Mouse (Mus musculus) ES-E14 (cell line): ENCODE data around the gene Pbld1. TPM values are rescaled to one million over a fixed set of nuclear protein-coding genes. Genes with fewer than 3 reads are reported as not detected.

Experiments used
- DNase-seq: peaks from one replicate; pipeline ENCODE4 v3.0.0-alpha.2; 2013; ENCODE audit warnings: low read depth, low spot score
- H3K27ac ChIP-seq: 2 replicates; pipeline ENCODE4 v1.5.1; 2012; ENCODE audit warnings: low read depth, mild to moderate bottlenecking, low read length, moderate library complexity, mixed read lengths; ENCODE audit not compliant: poor library complexity, insufficient read depth, severe bottlenecking
- H3K36me3 ChIP-seq: 2 replicates; pipeline ENCODE4 v1.6.1; 2012; ENCODE audit warnings: mild to moderate bottlenecking, low read length, moderate library complexity, mixed read lengths; ENCODE audit not compliant: control insufficient read depth, poor library complexity, insufficient read depth, severe bottlenecking
- H3K4me1 ChIP-seq, 2 experiments: fragments of 150-350 bp in 1 of 2; sonication (generic) in 1 of 2; 2 replicates each; pipeline ENCODE4 v1.6.1; 2012; ENCODE audit warnings: low read length in 2 of 2, mild to moderate bottlenecking in 1 of 2, mixed read lengths in 1 of 2; ENCODE audit not compliant: control insufficient read depth in 2 of 2, insufficient read depth in 2 of 2, poor library complexity in 1 of 2
- H3K4me3 ChIP-seq, 2 experiments: fragments of 150-350 bp in 1 of 2; sonication (generic) in 1 of 2; 2 replicates each; pipeline ENCODE4 v1.5.1; 2012; ENCODE audit warnings: low read length in 2 of 2, low read depth in 1 of 2, mild to moderate bottlenecking in 1 of 2, mixed read lengths in 1 of 2; ENCODE audit not compliant: insufficient read depth in 1 of 2, poor library complexity in 1 of 2, severe bottlenecking in 1 of 2
- H3K9ac ChIP-seq: 2 replicates; pipeline ENCODE4 v1.6.1; 2012; ENCODE audit warnings: low read depth, mild to moderate bottlenecking, low read length, mixed read lengths; ENCODE audit not compliant: poor library complexity, insufficient read depth, severe bottlenecking
- H3K9me3 ChIP-seq: fragments of 150-350 bp; sonication (generic); 2 replicates; pipeline ENCODE4 v1.6.1; 2012; ENCODE audit warnings: low read depth, mild to moderate bottlenecking, low read length; ENCODE audit not compliant: control insufficient read depth, insufficient read depth
- CHD2 ChIP-seq: IDR thresholded peaks from 2 replicates; pipeline ENCODE4 v1.6.1; 2014; ENCODE audit warnings: mild to moderate bottlenecking, low read depth, low read length, inconsistent platforms
- HCFC1 ChIP-seq: IDR thresholded peaks from 2 replicates; pipeline ENCODE4 v1.6.1; 2012; ENCODE audit warnings: low read length, inconsistent platforms, borderline replicate concordance; ENCODE audit not compliant: insufficient read depth
- MAFK ChIP-seq: IDR thresholded peaks from 2 replicates; pipeline ENCODE4 v1.6.1; 2014; ENCODE audit warnings: mild to moderate bottlenecking, low read depth, low read length, inconsistent platforms; ENCODE audit not compliant: insufficient read depth
- ZC3H11A ChIP-seq: IDR thresholded peaks from 2 replicates; pipeline ENCODE4 v1.6.1; 2012; ENCODE audit warnings: low read depth, mild to moderate bottlenecking, inconsistent platforms, low read length, borderline replicate concordance
- ZNF384 ChIP-seq: IDR thresholded peaks from 2 replicates; pipeline ENCODE4 v1.6.1; 2012; ENCODE audit warnings: low read depth, low read length, inconsistent platforms
- in situ Hi-C, 2 experiments: fragments of 600-800 bp; cut with MboI; formaldehyde crosslinking; loops; one replicate each; pipeline ENCODE4 v1.15.1; 2025; ENCODE audit warnings: low sequenced_read_pairs in 2 of 2, inconsistent platforms in 1 of 2; ENCODE audit not compliant: unreplicated experiment in 2 of 2
- total RNA-seq: library from RNA; depleted of rRNA; stranded (reverse); fragments of 300-350 nt; gene quantifications from 2 replicates; pipeline ENCODE4 v1.2.3, GENCODE M21; 2012

Pbld1 gene
- total RNA-seq, 1 experiment = 3.6 TPM

DNA sequence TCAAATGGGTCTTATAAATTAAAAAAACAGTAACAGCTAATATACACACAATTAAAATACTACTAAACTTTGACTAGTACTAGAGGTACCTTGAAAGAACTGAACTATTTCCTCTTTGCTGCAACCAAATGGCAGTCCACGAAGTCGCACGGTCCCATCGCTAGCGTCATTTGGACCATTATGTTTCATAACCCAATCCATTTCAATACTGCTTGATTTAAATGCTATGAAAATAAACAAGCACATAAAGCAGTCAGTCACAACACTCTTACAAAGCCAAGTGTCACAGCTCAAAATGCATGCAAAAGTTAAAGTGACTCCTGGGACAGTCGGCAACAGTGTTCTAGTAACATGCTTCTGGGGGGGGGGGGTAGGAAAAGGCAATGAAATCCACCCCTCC, 40.7 kb upstream of the Pbld1 start:
- in situ Hi-C loops = no loop called here
- DNase-seq = no peak
- H3K4me3 ChIP-seq = no peak overlapping the region
- TF ChIP-seq ZC3H11A (no peak), HCFC1 (no peak), MAFK (no peak), ZNF384 (no peak), CHD2 (no peak)
- no peak overlapping the region for H3K9ac ChIP-seq
- H3K9me3 ChIP-seq = no peaks in the 10 kb centered on the region
- peaks cover 0 to 1% of the 10 kb centered on the region in 2 experiments; a peak in 2 of 4 replicates for H3K4me1 ChIP-seq
- peaks cover 15% of the 10 kb centered on the region for H3K36me3 ChIP-seq
- H3K27ac ChIP-seq = no peak overlapping the region

DNA sequence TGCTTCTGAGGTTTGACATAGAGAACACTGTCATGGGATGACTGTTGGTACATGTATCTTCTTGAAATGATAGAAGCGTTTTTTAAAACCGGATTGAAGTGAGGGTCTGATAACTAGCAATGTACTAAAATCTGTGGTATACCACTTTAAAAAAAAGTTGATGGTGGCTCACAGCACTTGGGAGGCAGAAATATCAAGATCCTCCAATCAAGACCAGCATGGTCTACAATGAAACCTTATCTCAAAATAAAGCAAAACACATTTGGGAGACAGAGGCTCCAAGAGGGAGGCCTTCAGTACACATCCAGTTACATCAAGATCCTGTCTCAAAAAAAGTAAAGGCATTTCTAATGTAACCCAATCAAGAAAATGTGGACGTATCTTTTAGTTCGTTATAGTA, 38.3 kb upstream of the Pbld1 start:
- no peak overlapping the region; the same call in 1 of the 2 replicates for H3K9ac ChIP-seq
- H3K4me3 ChIP-seq = peak overlapping the region; percentile 14 to 86; a peak in 2 of 4 replicates
- no peaks in the 10 kb centered on the region for H3K9me3 ChIP-seq
- peaks cover 7% of the 10 kb centered on the region for H3K36me3 ChIP-seq
- no peak for TF ChIP-seq HCFC1
- no peak for TF ChIP-seq ZC3H11A
- no peak for TF ChIP-seq MAFK
- TF ChIP-seq CHD2 = no peak
- TF ChIP-seq ZNF384 = no peak
- H3K27ac ChIP-seq = no peak overlapping the region
- DNase-seq = no peak
- H3K4me1 ChIP-seq = peaks cover 3 to 4% of the 10 kb centered on the region in 2 experiments; a peak in 3 of 4 replicates
- in situ Hi-C loops = no loop called here

DNA sequence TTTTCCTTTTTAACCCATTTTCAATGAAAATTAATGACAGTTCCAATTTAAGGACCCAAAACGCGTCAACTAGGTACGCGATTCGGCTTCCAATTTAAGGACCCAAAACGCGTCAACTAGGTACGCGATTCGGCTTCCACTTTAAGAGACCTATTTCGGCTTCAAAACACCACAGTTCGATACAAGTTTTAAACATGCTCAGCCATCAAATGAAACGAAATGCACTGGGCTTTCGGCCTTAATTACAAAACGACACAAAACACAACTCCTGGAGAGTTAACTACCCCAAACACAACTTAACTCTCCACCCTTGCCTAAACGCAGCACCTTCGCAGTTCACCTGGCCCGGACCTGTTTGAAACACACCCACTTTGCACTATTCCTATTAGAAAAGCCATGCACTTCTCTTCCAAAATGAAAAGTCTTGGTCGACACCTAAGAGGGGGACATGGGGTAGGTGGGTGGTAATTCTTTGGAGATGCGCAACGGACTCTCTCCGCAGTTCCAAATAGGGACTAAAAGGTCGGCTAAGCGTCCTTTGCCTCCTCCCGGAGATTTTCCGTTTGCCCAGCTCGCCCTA, 37.3 kb upstream of the Pbld1 start:
- Histone ChIP-seq H3K27ac (peak overlapping the region; percentile 66; the same call in 1 of the 2 replicates), H3K9ac (peak overlapping the region; percentile 93), H3K4me3 (peak overlapping the region; percentile 76 to 86), H3K4me1 (peaks cover 3 to 4% of the 10 kb centered on the region in 2 experiments; a peak in 3 of 4 replicates), H3K9me3 (no peaks in the 10 kb centered on the region), H3K36me3 (peaks cover 4% of the 10 kb centered on the region)
- in situ Hi-C loops = no loop called here
- DNase-seq = no peak
- TF ChIP-seq CHD2 (no peak), ZNF384 (no peak), HCFC1 (no peak)

DNA sequence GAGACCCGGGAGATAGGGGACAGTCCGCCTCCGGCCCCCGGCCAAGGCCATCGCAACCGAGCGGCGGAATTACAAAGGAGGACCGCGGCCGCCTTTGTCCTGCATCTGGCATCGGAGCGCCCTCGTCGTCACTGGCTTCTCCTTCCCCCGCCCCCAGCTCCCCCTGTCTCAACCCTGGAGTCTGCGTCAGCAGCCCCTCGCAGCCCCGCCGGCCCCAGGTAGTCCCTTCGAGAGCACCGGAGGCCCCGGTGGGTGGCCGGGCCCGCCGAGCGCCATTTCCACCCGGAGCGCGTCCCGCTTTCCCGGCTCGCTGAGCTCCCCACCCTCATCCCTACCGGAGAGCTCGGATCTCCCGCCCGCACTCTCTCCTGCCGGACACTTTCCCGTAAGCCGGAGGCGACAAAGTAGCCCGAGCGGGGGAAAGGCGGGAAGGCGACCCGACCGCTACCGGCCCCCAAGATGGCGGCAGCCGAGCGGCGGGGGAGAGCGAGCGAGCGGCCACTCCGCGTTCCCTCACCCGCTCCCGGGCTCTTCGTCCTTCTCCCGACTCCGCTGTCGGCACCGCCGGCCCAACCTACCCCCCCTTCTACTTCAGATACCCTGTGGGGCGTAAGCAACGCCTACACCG, 36.7 kb upstream of the Pbld1 start:
- no peaks in the 10 kb centered on the region for H3K9me3 ChIP-seq
- peak overlapping the region; percentile 76 to 86 for H3K4me3 ChIP-seq
- peak overlapping the region; percentile 93 for H3K9ac ChIP-seq
- peaks cover 3 to 4% of the 10 kb centered on the region in 2 experiments; a peak in 3 of 4 replicates for H3K4me1 ChIP-seq
- in situ Hi-C loops = no loop called here
- H3K27ac ChIP-seq = peak overlapping the region; percentile 66
- no peak for DNase-seq
- TF ChIP-seq CHD2 (no peak), MAFK (no peak), ZC3H11A (no peak), ZNF384 (no peak), HCFC1 (no peak)
- H3K36me3 ChIP-seq = no peaks in the 10 kb centered on the region; the same call in 1 of the 2 replicates
